Mouse (Mus musculus) olfactory bulb, adult 2 months (tissue): ENCODE measurements around the gene 4930572O03Rik.
"Not testable (repeated sequence)": the region's sequence is repeated elsewhere in the genome, so short reads cannot be mapped to it uniquely, and the experiment has no call there.

Experiments used
- CTCF ChIP-seq: fragments of 200-500 bp; IDR thresholded peaks from 2 replicates; pipeline ENCODE4 v1.5.1; 2012; ENCODE audit warnings: low read depth, mild to moderate bottlenecking, low read length, moderate library complexity; ENCODE audit not compliant: insufficient read depth
- POLR2A ChIP-seq: fragments of 200-500 bp; IDR thresholded peaks from 2 replicates; pipeline ENCODE4 v1.6.1; 2012; ENCODE audit warnings: mild to moderate bottlenecking, low read depth, low read length, moderate library complexity; ENCODE audit not compliant: insufficient read depth

GRCm38 (mm10) chr5:15656959-15657358 lies at the start of gene 4930572O03Rik:
- not testable (repeated sequence) for TF ChIP-seq CTCF, POLR2A
